Mouse (Mus musculus) heart, adult 2 months (tissue): ENCODE data around the gene E330021D16Rik.

Experiments used
- CTCF ChIP-seq: fragments of 200-600 bp; IDR thresholded peaks from 2 replicates; pipeline ENCODE4 v1.8.1; 2022; ENCODE audit warnings: antibody characterized with exemption, mild to moderate bottlenecking, moderate library complexity
- EP300 ChIP-seq: fragments of 200-500 bp; IDR thresholded peaks from 2 replicates; pipeline ENCODE4 v1.6.1; 2011; ENCODE audit warnings: low read depth, low read length, control low read depth; ENCODE audit not compliant: insufficient read depth

DNA sequence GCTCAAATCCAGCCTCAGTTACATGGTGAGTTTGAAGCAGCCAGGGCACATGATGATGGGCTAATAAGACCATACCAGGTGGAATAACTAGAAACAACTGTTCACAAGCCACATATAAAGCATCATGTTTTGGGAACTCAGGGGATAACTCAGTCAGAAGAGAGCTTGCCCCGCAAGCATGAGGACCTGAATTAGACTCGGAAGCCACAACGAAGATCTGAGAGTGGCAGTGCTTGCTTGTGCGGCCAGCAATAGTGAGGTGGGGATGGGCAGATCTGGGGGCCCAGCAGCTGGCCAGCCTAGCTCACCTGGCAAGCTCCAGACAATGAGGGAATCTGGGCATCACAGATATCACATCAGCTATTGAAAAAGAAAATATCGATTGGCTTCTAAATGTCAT lies 7.8 kb upstream of the E330021D16Rik start:
- no peak for TF ChIP-seq EP300
- no peak for TF ChIP-seq CTCF
